Comparison of ENCODE assay signal across 8 mouse cellular contexts in the genomic region with DNA sequence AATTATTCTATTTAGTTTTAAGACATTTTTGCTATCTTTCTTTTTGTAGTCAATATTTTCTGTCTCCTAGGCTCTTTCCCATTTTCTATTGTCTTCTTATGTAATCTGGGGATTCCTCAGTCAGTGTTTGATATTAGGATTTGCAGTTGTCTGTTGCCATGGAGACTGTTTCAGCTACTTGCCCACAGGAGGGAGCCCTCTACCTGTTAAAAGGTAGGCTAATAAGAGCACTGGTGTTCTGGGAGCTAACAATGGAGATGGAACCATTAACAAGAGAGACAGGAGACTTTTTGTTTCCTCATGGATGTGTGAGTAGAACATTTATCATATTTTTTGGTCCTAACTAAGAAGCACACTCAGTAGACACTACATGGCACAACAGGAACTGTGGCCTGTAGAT.
DNase-seq lines count a peak whose midpoint lies in the region; ATAC-seq and TF ChIP-seq lines count a peak whose summit lies in the region.
"Had no signal": no experiment of that assay in that cellular context is flagged by ENCODE, and none has a peak within 500 bp of the region (broad histone marks: within the 10 kb centered on the region; RNA-seq: fewer than 3 reads in every experiment).

No protein-coding gene starts in this region.

- no peaks in the 10 kb centered on the region for H3K36me3 ChIP-seq in hindbrain, embryonic 16.5 days (ENCODE audit: control insufficient read depth, insufficient read depth, low read length)
- H3K36me3 ChIP-seq in hindbrain, embryonic 10.5 days, result no peaks in the 10 kb centered on the region
- H3K36me3 ChIP-seq in lung, embryonic 14.5 days (ENCODE audit: insufficient read depth), result no peaks in the 10 kb centered on the region

- H3K4me2 ChIP-seq in hindbrain, embryonic 16.5 days (ENCODE audit: low read length), result no peak overlapping the region
- H3K4me2 ChIP-seq in lung, embryonic 14.5 days, result no peak overlapping the region

- TF ChIP-seq CTCF in lung, embryonic 14.5 days (IDR thresholded peaks at IDR 0.05; ENCODE audit: low read depth), result peak; percentile 37; the same call in 1 of the 2 replicates
- peak; percentile 32; the same call in 1 of the 2 replicates for TF ChIP-seq CTCF in brain, embryonic 14.5 days (IDR thresholded peaks at IDR 0.05; ENCODE audit: borderline replicate concordance, extremely low read depth, insufficient read depth, insufficient read length)

- 0 out of 2 replicates have a peak, but pooled peaks have one; percentile 48 for ATAC-seq in hindbrain, embryonic 16.5 days
- no peak for ATAC-seq in lung, embryonic 14.5 days (ENCODE audit: insufficient read depth)
- ATAC-seq in granulocyte monocyte progenitor cell, adult 5-6 weeks (replicated peaks; ENCODE audit: poor library complexity, severe bottlenecking), result no peak

- no peak overlapping the region for H3K27ac ChIP-seq in hindbrain, embryonic 16.5 days (ENCODE audit: low read depth, low read length)
- H3K27ac ChIP-seq in hindbrain, embryonic 10.5 days, result no peak overlapping the region
- H3K27ac ChIP-seq in lung, embryonic 14.5 days (ENCODE audit: low read depth), result no peak overlapping the region

- TF ChIP-seq POLR2A in brain, embryonic 14.5 days (IDR thresholded peaks at IDR 0.05; ENCODE audit: borderline replicate concordance, extremely low read depth, insufficient read depth, insufficient read length, poor library complexity, severe bottlenecking), result no peak

- H3K4me1 ChIP-seq in hindbrain, embryonic 16.5 days (ENCODE audit: control insufficient read depth, insufficient read depth, low read depth, low read length), result no peaks in the 10 kb centered on the region
- no peaks in the 10 kb centered on the region for H3K4me1 ChIP-seq in hindbrain, embryonic 10.5 days (replicated peaks)
- no peaks in the 10 kb centered on the region for H3K4me1 ChIP-seq in lung, embryonic 14.5 days (ENCODE audit: insufficient read depth)

- no peak overlapping the region for H3K9ac ChIP-seq in hindbrain, embryonic 16.5 days (ENCODE audit: low read depth, low read length)
- no peak overlapping the region for H3K9ac ChIP-seq in lung, embryonic 14.5 days

- H3K4me3 ChIP-seq in hindbrain, embryonic 16.5 days (ENCODE audit: low read length), result no peak overlapping the region
- H3K4me3 ChIP-seq in hindbrain, embryonic 10.5 days, result no peak overlapping the region
- no peak overlapping the region for H3K4me3 ChIP-seq in lung, embryonic 14.5 days (ENCODE audit: low read depth, low read length)

- no peaks in the 10 kb centered on the region for H3K27me3 ChIP-seq in hindbrain, embryonic 16.5 days (replicated peaks; ENCODE audit: control insufficient read depth, insufficient read depth, low read length)
- H3K27me3 ChIP-seq in hindbrain, embryonic 10.5 days (ENCODE audit: insufficient read depth, poor library complexity, severe bottlenecking), result no peaks in the 10 kb centered on the region
- H3K27me3 ChIP-seq in lung, embryonic 14.5 days (ENCODE audit: insufficient read depth, low read length), result no peaks in the 10 kb centered on the region

- no peaks in the 10 kb centered on the region for H3K9me3 ChIP-seq in hindbrain, embryonic 16.5 days (ENCODE audit: control insufficient read depth, low read length)
- H3K9me3 ChIP-seq in hindbrain, embryonic 10.5 days, result no peaks in the 10 kb centered on the region
- H3K9me3 ChIP-seq in lung, embryonic 14.5 days (ENCODE audit: low read depth, low read length), result no peaks in the 10 kb centered on the region

- DNase-seq in hindbrain, embryonic 10.5 days (ENCODE audit: low spot score), result no peak
- peak; percentile 41 for DNase-seq in lung, embryonic 14.5 days
- no peak for DNase-seq in lung, postnatal 14 days
- peak; percentile 74 for DNase-seq in brain, embryonic 14.5 days (ENCODE audit: low read depth)
- peak; percentile 26 for DNase-seq in retina, postnatal 1 day
- DNase-seq: adrenal gland, adult 2 months had no signal

Comparison
In these comparisons a context has a peak if more than half of its experiments do, and no peak if none do; other contexts are left out.
1. DNase-seq: peak in lung, embryonic 14.5 days (single experiment), brain, embryonic 14.5 days (single experiment) and retina, postnatal 1 day (single experiment); none in hindbrain, embryonic 10.5 days (single experiment) and lung, postnatal 14 days (single experiment).